Mouse (Mus musculus) MEL (cell line): ENCODE results near the gene Dmkn. TPM values are rescaled to one million over a fixed set of nuclear protein-coding genes. Genes with fewer than 3 reads are reported as not detected.

ENCODE experiments used
- DNase-seq: peaks from one replicate; pipeline ENCODE4 v3.0.0; 2011; ENCODE audit warnings: low read depth, low spot score
- H3K27ac ChIP-seq: 2 replicates; pipeline ENCODE4 v1.5.1; 2012; ENCODE audit warnings: low read depth, mild to moderate bottlenecking, control low read depth, low read length, moderate library complexity; ENCODE audit not compliant: control insufficient read depth
- H3K27me3 ChIP-seq, 2 experiments: fragments of 150-350 bp in 1 of 2; sonication (generic) in 1 of 2; 2 replicates each; pipeline ENCODE4 v1.6.1; 2012; ENCODE audit warnings: low read length in 2 of 2, mild to moderate bottlenecking in 2 of 2, improper control_type of control experiment in 1 of 2, moderate library complexity in 1 of 2; ENCODE audit not compliant: insufficient read depth in 2 of 2, control insufficient read depth in 1 of 2
- H3K36me3 ChIP-seq, 2 experiments: 2 replicates each; pipeline ENCODE4 v1.6.1; 2012 to 2014; ENCODE audit warnings: low read length in 2 of 2, improper control_type of control experiment in 1 of 2, inconsistent platforms in 1 of 2, mild to moderate bottlenecking in 1 of 2; ENCODE audit not compliant: insufficient read depth in 2 of 2, control insufficient read depth in 1 of 2
- H3K4me1 ChIP-seq, 2 experiments: fragments of 150-350 bp in 1 of 2; sonication (generic) in 1 of 2; 2 replicates each; pipeline ENCODE4 v1.6.1; 2012; ENCODE audit warnings: low read length in 2 of 2, improper control_type of control experiment in 1 of 2, mild to moderate bottlenecking in 1 of 2; ENCODE audit not compliant: insufficient read depth in 2 of 2, control insufficient read depth in 1 of 2
- H3K4me3 ChIP-seq, 2 experiments: fragments of 150-350 bp in 1 of 2; sonication (generic) in 1 of 2; 2 replicates each; pipeline ENCODE4 v1.5.1; 2012; ENCODE audit warnings: low read depth in 2 of 2, low read length in 2 of 2, mild to moderate bottlenecking in 2 of 2, moderate library complexity in 2 of 2, control low read depth in 1 of 2, improper control_type of control experiment in 1 of 2; ENCODE audit not compliant: control insufficient read depth in 1 of 2, insufficient read depth in 1 of 2
- H3K79me2 ChIP-seq: 2 replicates; pipeline ENCODE4 v1.6.1; 2012; ENCODE audit warnings: mild to moderate bottlenecking, low read length, moderate library complexity; ENCODE audit not compliant: control insufficient read depth, poor library complexity, insufficient read depth
- H3K9ac ChIP-seq: 2 replicates; pipeline ENCODE4 v1.6.1; 2012; ENCODE audit warnings: low read depth, mild to moderate bottlenecking, control low read depth, low read length, moderate library complexity; ENCODE audit not compliant: control insufficient read depth, poor library complexity, severe bottlenecking
- H3K9me3 ChIP-seq: fragments of 150-350 bp; sonication (generic); replicated peaks from 2 replicates; pipeline ENCODE4 v1.6.1; 2012; ENCODE audit warnings: mild to moderate bottlenecking, low read length, improper control_type of control experiment, moderate library complexity; ENCODE audit not compliant: insufficient read depth
- BHLHE40 ChIP-seq: IDR thresholded peaks from 2 replicates; pipeline ENCODE4 v1.6.1; 2012; ENCODE audit warnings: low read depth, mild to moderate bottlenecking, inconsistent platforms, low read length, improper control_type of control experiment, borderline replicate concordance
- CHD1 ChIP-seq: IDR thresholded peaks from 2 replicates; pipeline ENCODE4 v1.6.1; 2012; ENCODE audit warnings: low read depth, mild to moderate bottlenecking, inconsistent platforms, low read length, improper control_type of control experiment
- CHD2 ChIP-seq: IDR thresholded peaks from 2 replicates; pipeline ENCODE4 v1.6.1; 2011; ENCODE audit warnings: low read length, improper control_type of control experiment
- CTCF ChIP-seq, 3 experiments: IDR thresholded peaks in 2 of 3; conservative IDR thresholded peaks in 1 of 3; 2 replicates each; pipeline ENCODE4 v1.5.1; 2011 to 2012; ENCODE audit warnings: low read length in 3 of 3, low read depth in 2 of 3, mild to moderate bottlenecking in 2 of 3, improper control_type of control experiment in 1 of 3, inconsistent platforms in 1 of 3, mixed read lengths in 1 of 3, moderate library complexity in 1 of 3; ENCODE audit not compliant: control insufficient read depth in 1 of 3, insufficient read depth in 1 of 3, poor library complexity in 1 of 3, severe bottlenecking in 1 of 3
- E2F4 ChIP-seq: IDR thresholded peaks from 2 replicates; pipeline ENCODE4 v1.6.1; 2011; ENCODE audit warnings: low read depth, low read length, improper control_type of control experiment, borderline replicate concordance
- ELF1 ChIP-seq: IDR thresholded peaks from 2 replicates; pipeline ENCODE4 v1.6.1; 2014; ENCODE audit warnings: low read depth, mild to moderate bottlenecking, inconsistent platforms, low read length, improper control_type of control experiment, moderate library complexity
- EP300 ChIP-seq, 2 experiments: IDR thresholded peaks; 2 replicates each; pipeline ENCODE4 v1.6.1; 2011; ENCODE audit warnings: improper control_type of control experiment in 2 of 2, low read length in 2 of 2, low read depth in 1 of 2, mild to moderate bottlenecking in 1 of 2
- ETS1 ChIP-seq: IDR thresholded peaks from 2 replicates; pipeline ENCODE4 v1.6.1; 2012; ENCODE audit warnings: low read depth, mild to moderate bottlenecking, inconsistent platforms, low read length, improper control_type of control experiment, moderate library complexity
- GABPA ChIP-seq: IDR thresholded peaks from 2 replicates; pipeline ENCODE4 v1.6.1; 2012; ENCODE audit warnings: low read depth, mild to moderate bottlenecking, inconsistent platforms, low read length, improper control_type of control experiment, moderate library complexity
- HCFC1 ChIP-seq: IDR thresholded peaks from 2 replicates; pipeline ENCODE4 v1.6.1; 2012; ENCODE audit warnings: low read depth, mild to moderate bottlenecking, inconsistent platforms, low read length, improper control_type of control experiment, moderate library complexity
- KAT2A ChIP-seq: conservative IDR thresholded peaks from 2 replicates; pipeline ENCODE4 v1.6.1; 2012; ENCODE audit warnings: low read depth, low read length, improper control_type of control experiment, inconsistent platforms
- MAX ChIP-seq: IDR thresholded peaks from 2 replicates; pipeline ENCODE4 v1.6.1; 2011; ENCODE audit warnings: low read length, improper control_type of control experiment
- MAZ ChIP-seq: IDR thresholded peaks from 2 replicates; pipeline ENCODE4 v1.6.1; 2012; ENCODE audit warnings: low read depth, mild to moderate bottlenecking, inconsistent platforms, low read length, improper control_type of control experiment
- MEF2A ChIP-seq: IDR thresholded peaks from 2 replicates; pipeline ENCODE4 v1.6.1; 2014; ENCODE audit warnings: low read depth, mild to moderate bottlenecking, inconsistent platforms, low read length, improper control_type of control experiment; ENCODE audit not compliant: poor library complexity, insufficient replicate concordance, severe bottlenecking; ENCODE audit errors: extremely low read depth
- MYC ChIP-seq: IDR thresholded peaks from 2 replicates; pipeline ENCODE4 v1.6.1; 2011; ENCODE audit warnings: low read depth, mild to moderate bottlenecking, low read length, improper control_type of control experiment, moderate library complexity
- NELFE ChIP-seq: IDR thresholded peaks from 2 replicates; pipeline ENCODE4 v1.6.1; 2011; ENCODE audit warnings: low read depth, low read length, improper control_type of control experiment
- POLR2AphosphoS2 ChIP-seq: IDR thresholded peaks from 2 replicates; pipeline ENCODE4 v1.6.1; 2011; ENCODE audit warnings: low read length, improper control_type of control experiment
- RAD21 ChIP-seq: IDR thresholded peaks from 2 replicates; pipeline ENCODE4 v1.6.1; 2011; ENCODE audit warnings: mild to moderate bottlenecking, low read depth, low read length, improper control_type of control experiment
- RCOR1 ChIP-seq: IDR thresholded peaks from 2 replicates; pipeline ENCODE4 v1.6.1; 2012; ENCODE audit warnings: low read depth, mild to moderate bottlenecking, inconsistent platforms, low read length, improper control_type of control experiment
- SMC3 ChIP-seq: IDR thresholded peaks from 2 replicates; pipeline ENCODE4 v1.6.1; 2011; ENCODE audit warnings: low read depth, low read length, improper control_type of control experiment
- TAL1 ChIP-seq: IDR thresholded peaks from 2 replicates; pipeline ENCODE4 v1.6.1; 2012; ENCODE audit warnings: mild to moderate bottlenecking, inconsistent platforms, low read length, moderate library complexity, mixed read lengths
- TBP ChIP-seq: IDR thresholded peaks from 2 replicates; pipeline ENCODE4 v1.8.0; 2011; ENCODE audit warnings: low read depth, low read length, improper control_type of control experiment
- TCF12 ChIP-seq: IDR thresholded peaks from 2 replicates; pipeline ENCODE4 v1.6.1; 2014; ENCODE audit warnings: low read depth, mild to moderate bottlenecking, inconsistent platforms, low read length, improper control_type of control experiment, moderate library complexity
- UBTF ChIP-seq: IDR thresholded peaks from 2 replicates; pipeline ENCODE4 v1.6.1; 2012; ENCODE audit warnings: low read depth, mild to moderate bottlenecking, inconsistent platforms, low read length, improper control_type of control experiment, moderate library complexity, borderline replicate concordance; ENCODE audit not compliant: insufficient read depth
- USF2 ChIP-seq, 2 experiments: IDR thresholded peaks; 2 replicates each; pipeline ENCODE4 v1.6.1; 2011 to 2012; ENCODE audit warnings: improper control_type of control experiment in 2 of 2, low read length in 2 of 2, borderline replicate concordance in 1 of 2, inconsistent platforms in 1 of 2, low read depth in 1 of 2, mild to moderate bottlenecking in 1 of 2; ENCODE audit not compliant: insufficient read depth in 1 of 2
- ZC3H11A ChIP-seq: IDR thresholded peaks from 2 replicates; pipeline ENCODE4 v1.6.1; 2012; ENCODE audit warnings: low read depth, mild to moderate bottlenecking, inconsistent platforms, low read length, improper control_type of control experiment
- ZKSCAN1 ChIP-seq: IDR thresholded peaks from 2 replicates; pipeline ENCODE4 v1.6.1; 2012; ENCODE audit warnings: low read depth, mild to moderate bottlenecking, inconsistent platforms, low read length, improper control_type of control experiment, moderate library complexity
- ZNF384 ChIP-seq: IDR thresholded peaks from 2 replicates; pipeline ENCODE4 v1.6.1; 2012; ENCODE audit warnings: low read depth, mild to moderate bottlenecking, inconsistent platforms, low read length, improper control_type of control experiment
- polyA plus RNA-seq, 2 experiments: library from polyadenylated mRNA; stranded (reverse) in 1 of 2; unstranded in 1 of 2; fragments of >175 nt in 1 of 2; fragments of >200 nt in 1 of 2; gene quantifications; 2 replicates each; pipeline versions ENCODE4 v1.2.1 to v1.2.4; 2012; ENCODE audit warnings: low replicate concordance in 2 of 2, low read depth in 1 of 2; ENCODE audit not compliant: insufficient read length in 2 of 2, insufficient read depth in 1 of 2, missing spikeins in 1 of 2
- total RNA-seq: library from RNA; depleted of rRNA; stranded (reverse); fragments of 300-350 nt; gene quantifications from 2 replicates; pipeline ENCODE4 v1.2.3, GENCODE M21; 2012

The Dmkn gene
- total and polyA plus RNA-seq, 3 experiments, result not detected

DNA sequence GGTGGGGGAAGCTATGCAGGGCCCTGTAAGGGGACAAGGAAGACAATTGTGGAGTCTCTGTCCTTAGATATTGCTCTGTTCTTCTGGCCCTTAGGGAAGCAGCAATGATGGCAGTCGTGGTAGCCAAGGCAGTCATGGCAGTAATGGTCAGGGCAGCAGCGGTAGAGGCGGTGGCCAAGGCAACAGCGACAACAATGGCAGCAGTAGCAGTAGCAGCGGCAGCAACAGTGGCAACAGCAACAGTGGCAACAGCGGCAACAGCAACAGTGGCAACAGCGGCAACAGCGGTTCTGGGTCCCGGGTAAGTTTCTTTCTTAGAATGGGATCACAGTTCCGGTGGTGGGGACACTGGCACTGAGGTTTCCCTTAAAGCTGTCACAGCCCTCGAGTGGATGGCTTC, 1.6 kb downstream of the Dmkn start (continued):
- TF ChIP-seq MEF2A (no peak), TCF12 (no peak)
- TF ChIP-seq, all 39 proteins: peak for 0

DNA sequence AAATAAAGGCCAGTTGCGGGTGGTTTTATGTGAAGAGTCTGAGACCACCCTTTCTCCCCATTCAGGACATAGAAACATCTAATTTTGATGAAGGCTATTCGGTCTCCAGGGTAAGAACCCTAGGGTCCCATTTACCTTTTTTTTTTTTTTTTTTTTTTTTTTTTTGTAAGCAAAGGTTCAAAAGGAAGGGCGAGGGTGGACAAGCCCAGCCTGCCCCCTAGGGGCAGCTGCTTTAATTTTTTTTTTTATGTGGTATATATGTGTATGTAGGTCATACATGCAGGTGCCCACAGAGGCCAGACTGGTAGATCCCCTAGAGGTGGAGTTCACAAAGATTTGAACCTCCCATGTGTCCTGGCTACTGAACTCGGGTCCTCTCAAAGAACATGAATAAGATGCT, 2.9 kb downstream of the Dmkn start:
- Histone ChIP-seq H3K4me1 (no peaks in the 10 kb centered on the region; a peak in 1 of 4 replicates), H3K27ac (no peak overlapping the region), H3K9me3 (no peaks in the 10 kb centered on the region), H3K36me3 (no peaks in the 10 kb centered on the region), H3K4me3 (no peak overlapping the region), H3K79me2 (no peaks in the 10 kb centered on the region), H3K27me3 (peaks cover 5 to 11% of the 10 kb centered on the region in 2 experiments), H3K9ac (no peak overlapping the region)
- TF ChIP-seq SMC3 (peak; percentile 42), ZKSCAN1 (no peak), E2F4 (no peak), POLR2AphosphoS2 (no peak), KAT2A (no peak), HCFC1 (no peak), EP300 (IDR thresholded peaks at IDR 0.05; ENCODE audit: low read depth in 1 of 2, low read length in 2 of 2) (no peak), ZC3H11A (peak; percentile 33; the same call in 1 of the 2 replicates), MEF2A (no peak), CHD1 (no peak), RAD21 (peak; percentile 55), BHLHE40 (no peak), GABPA (no peak), CTCF (IDR thresholded peaks at IDR 0.05 in 2 of 3, conservative IDR thresholded peaks at IDR 0.05 in 1 of 3; ENCODE audit: control insufficient read depth in 1 of 3, insufficient read depth in 1 of 3, low read depth in 2 of 3, low read length in 3 of 3, poor library complexity in 1 of 3, severe bottlenecking in 1 of 3) (peak; percentile 32 to 56 (median 52); a peak in 5 of 6 replicates), ELF1 (no peak), MYC (no peak), TCF12 (no peak), MAZ (no peak), MAX (no peak), ETS1 (no peak), TBP (no peak), ZNF384 (peak; percentile 89), UBTF (no peak), RCOR1 (no peak), CHD2 (no peak), NELFE (no peak), USF2 (IDR thresholded peaks at IDR 0.05; ENCODE audit: borderline replicate concordance in 1 of 2, insufficient read depth in 1 of 2, low read depth in 1 of 2, low read length in 2 of 2) (no peak), TAL1 (no peak)
- DNase-seq, result peak; percentile 41
